Mouse (Mus musculus) stomach, postnatal 0 days (tissue): ENCODE data around the gene Cptp.

Experiments used
- CTCF ChIP-seq: IDR thresholded peaks from 2 replicates; pipeline ENCODE4 v1.5.1; 2016; ENCODE audit warnings: antibody characterized with exemption, low read depth, mild to moderate bottlenecking, moderate library complexity
- EP300 ChIP-seq: optimal IDR thresholded peaks from 2 replicates; pipeline ENCODE3; 2016; ENCODE audit warnings: antibody characterized with exemption

DNA sequence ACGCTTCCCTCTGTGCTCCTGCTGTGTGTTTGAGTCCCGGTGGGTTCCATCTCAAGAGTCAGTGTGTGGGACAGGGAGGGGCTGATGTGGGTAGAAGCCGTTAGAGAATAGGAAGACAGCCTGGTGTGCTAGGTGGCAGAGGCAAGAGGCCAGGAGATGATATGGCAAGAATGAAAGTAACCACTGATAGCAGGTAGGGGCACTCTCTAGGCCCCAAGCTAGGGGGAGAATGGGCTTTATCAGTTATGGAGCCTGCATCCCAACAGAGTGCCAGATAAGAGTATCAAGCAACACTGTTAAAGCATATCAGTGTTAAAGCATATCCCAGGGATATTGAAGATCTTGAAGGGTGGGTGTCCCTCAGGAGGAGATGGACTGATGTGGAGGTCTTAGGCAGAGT, 12.4 kb downstream of the Cptp start:
- TF ChIP-seq CTCF = no peak
- TF ChIP-seq EP300 = no peak
